Mouse (Mus musculus) MEL (cell line): Measurements from ENCODE around the gene Olfr332. TPM values are rescaled to one million over a fixed set of nuclear protein-coding genes. Genes with fewer than 3 reads are reported as not detected.

ENCODE experiments used
- DNase-seq: peaks from one replicate; pipeline ENCODE4 v3.0.0; 2011; ENCODE audit warnings: low read depth, low spot score
- H3K27ac ChIP-seq: 2 replicates; pipeline ENCODE4 v1.5.1; 2012; ENCODE audit warnings: low read depth, mild to moderate bottlenecking, control low read depth, low read length, moderate library complexity; ENCODE audit not compliant: control insufficient read depth
- H3K27me3 ChIP-seq, 2 experiments: fragments of 150-350 bp in 1 of 2; sonication (generic) in 1 of 2; 2 replicates each; pipeline ENCODE4 v1.6.1; 2012; ENCODE audit warnings: low read length in 2 of 2, mild to moderate bottlenecking in 2 of 2, improper control_type of control experiment in 1 of 2, moderate library complexity in 1 of 2; ENCODE audit not compliant: insufficient read depth in 2 of 2, control insufficient read depth in 1 of 2
- H3K36me3 ChIP-seq, 2 experiments: 2 replicates each; pipeline ENCODE4 v1.6.1; 2012 to 2014; ENCODE audit warnings: low read length in 2 of 2, improper control_type of control experiment in 1 of 2, inconsistent platforms in 1 of 2, mild to moderate bottlenecking in 1 of 2; ENCODE audit not compliant: insufficient read depth in 2 of 2, control insufficient read depth in 1 of 2
- H3K4me1 ChIP-seq, 2 experiments: fragments of 150-350 bp in 1 of 2; sonication (generic) in 1 of 2; 2 replicates each; pipeline ENCODE4 v1.6.1; 2012; ENCODE audit warnings: low read length in 2 of 2, improper control_type of control experiment in 1 of 2, mild to moderate bottlenecking in 1 of 2; ENCODE audit not compliant: insufficient read depth in 2 of 2, control insufficient read depth in 1 of 2
- H3K4me3 ChIP-seq, 2 experiments: fragments of 150-350 bp in 1 of 2; sonication (generic) in 1 of 2; 2 replicates each; pipeline ENCODE4 v1.5.1; 2012; ENCODE audit warnings: low read depth in 2 of 2, low read length in 2 of 2, mild to moderate bottlenecking in 2 of 2, moderate library complexity in 2 of 2, control low read depth in 1 of 2, improper control_type of control experiment in 1 of 2; ENCODE audit not compliant: control insufficient read depth in 1 of 2, insufficient read depth in 1 of 2
- H3K79me2 ChIP-seq: 2 replicates; pipeline ENCODE4 v1.6.1; 2012; ENCODE audit warnings: mild to moderate bottlenecking, low read length, moderate library complexity; ENCODE audit not compliant: control insufficient read depth, poor library complexity, insufficient read depth
- H3K9ac ChIP-seq: 2 replicates; pipeline ENCODE4 v1.6.1; 2012; ENCODE audit warnings: low read depth, mild to moderate bottlenecking, control low read depth, low read length, moderate library complexity; ENCODE audit not compliant: control insufficient read depth, poor library complexity, severe bottlenecking
- H3K9me3 ChIP-seq: fragments of 150-350 bp; sonication (generic); replicated peaks from 2 replicates; pipeline ENCODE4 v1.6.1; 2012; ENCODE audit warnings: mild to moderate bottlenecking, low read length, improper control_type of control experiment, moderate library complexity; ENCODE audit not compliant: insufficient read depth
- CHD1 ChIP-seq: IDR thresholded peaks from 2 replicates; pipeline ENCODE4 v1.6.1; 2012; ENCODE audit warnings: low read depth, mild to moderate bottlenecking, inconsistent platforms, low read length, improper control_type of control experiment
- CHD2 ChIP-seq: IDR thresholded peaks from 2 replicates; pipeline ENCODE4 v1.6.1; 2011; ENCODE audit warnings: low read length, improper control_type of control experiment
- CTCF ChIP-seq, 3 experiments: IDR thresholded peaks in 2 of 3; conservative IDR thresholded peaks in 1 of 3; 2 replicates each; pipeline ENCODE4 v1.5.1; 2011 to 2012; ENCODE audit warnings: low read length in 3 of 3, low read depth in 2 of 3, mild to moderate bottlenecking in 2 of 3, improper control_type of control experiment in 1 of 3, inconsistent platforms in 1 of 3, mixed read lengths in 1 of 3, moderate library complexity in 1 of 3; ENCODE audit not compliant: control insufficient read depth in 1 of 3, insufficient read depth in 1 of 3, poor library complexity in 1 of 3, severe bottlenecking in 1 of 3
- EP300 ChIP-seq, 2 experiments: IDR thresholded peaks; 2 replicates each; pipeline ENCODE4 v1.6.1; 2011; ENCODE audit warnings: improper control_type of control experiment in 2 of 2, low read length in 2 of 2, low read depth in 1 of 2, mild to moderate bottlenecking in 1 of 2
- GABPA ChIP-seq: IDR thresholded peaks from 2 replicates; pipeline ENCODE4 v1.6.1; 2012; ENCODE audit warnings: low read depth, mild to moderate bottlenecking, inconsistent platforms, low read length, improper control_type of control experiment, moderate library complexity
- JUND ChIP-seq: IDR thresholded peaks from 2 replicates; pipeline ENCODE4 v1.6.1; 2011; ENCODE audit warnings: low read depth, mild to moderate bottlenecking, improper control_type of control experiment, low read length
- KAT2A ChIP-seq: conservative IDR thresholded peaks from 2 replicates; pipeline ENCODE4 v1.6.1; 2012; ENCODE audit warnings: low read depth, low read length, improper control_type of control experiment, inconsistent platforms
- MAFK ChIP-seq: IDR thresholded peaks from 2 replicates; pipeline ENCODE4 v1.6.1; 2011; ENCODE audit warnings: low read depth, mild to moderate bottlenecking, low read length, improper control_type of control experiment, borderline replicate concordance
- MAX ChIP-seq: IDR thresholded peaks from 2 replicates; pipeline ENCODE4 v1.6.1; 2011; ENCODE audit warnings: low read length, improper control_type of control experiment
- MAZ ChIP-seq: IDR thresholded peaks from 2 replicates; pipeline ENCODE4 v1.6.1; 2012; ENCODE audit warnings: low read depth, mild to moderate bottlenecking, inconsistent platforms, low read length, improper control_type of control experiment
- MEF2A ChIP-seq: IDR thresholded peaks from 2 replicates; pipeline ENCODE4 v1.6.1; 2014; ENCODE audit warnings: low read depth, mild to moderate bottlenecking, inconsistent platforms, low read length, improper control_type of control experiment; ENCODE audit not compliant: poor library complexity, insufficient replicate concordance, severe bottlenecking; ENCODE audit errors: extremely low read depth
- MXI1 ChIP-seq: IDR thresholded peaks from 2 replicates; pipeline ENCODE4 v1.6.1; 2011; ENCODE audit warnings: mild to moderate bottlenecking, low read depth, low read length, improper control_type of control experiment
- POLR2A ChIP-seq, 2 experiments: IDR thresholded peaks; 2 replicates each; pipeline ENCODE4 v1.6.1; 2011 to 2012; ENCODE audit warnings: low read length in 2 of 2, mild to moderate bottlenecking in 2 of 2, control low read depth in 1 of 2, improper control_type of control experiment in 1 of 2, low read depth in 1 of 2, moderate library complexity in 1 of 2; ENCODE audit not compliant: control insufficient read depth in 1 of 2, insufficient read depth in 1 of 2, poor library complexity in 1 of 2
- POLR2AphosphoS2 ChIP-seq: IDR thresholded peaks from 2 replicates; pipeline ENCODE4 v1.6.1; 2011; ENCODE audit warnings: low read length, improper control_type of control experiment
- RAD21 ChIP-seq: IDR thresholded peaks from 2 replicates; pipeline ENCODE4 v1.6.1; 2011; ENCODE audit warnings: mild to moderate bottlenecking, low read depth, low read length, improper control_type of control experiment
- RCOR1 ChIP-seq: IDR thresholded peaks from 2 replicates; pipeline ENCODE4 v1.6.1; 2012; ENCODE audit warnings: low read depth, mild to moderate bottlenecking, inconsistent platforms, low read length, improper control_type of control experiment
- SMC3 ChIP-seq: IDR thresholded peaks from 2 replicates; pipeline ENCODE4 v1.6.1; 2011; ENCODE audit warnings: low read depth, low read length, improper control_type of control experiment
- USF1 ChIP-seq: IDR thresholded peaks from 2 replicates; pipeline ENCODE4 v1.6.1; 2014; ENCODE audit warnings: low read depth, mild to moderate bottlenecking, inconsistent platforms, low read length, improper control_type of control experiment, moderate library complexity
- ZC3H11A ChIP-seq: IDR thresholded peaks from 2 replicates; pipeline ENCODE4 v1.6.1; 2012; ENCODE audit warnings: low read depth, mild to moderate bottlenecking, inconsistent platforms, low read length, improper control_type of control experiment
- ZNF384 ChIP-seq: IDR thresholded peaks from 2 replicates; pipeline ENCODE4 v1.6.1; 2012; ENCODE audit warnings: low read depth, mild to moderate bottlenecking, inconsistent platforms, low read length, improper control_type of control experiment
- polyA plus RNA-seq, 2 experiments: library from polyadenylated mRNA; stranded (reverse) in 1 of 2; unstranded in 1 of 2; fragments of >175 nt in 1 of 2; fragments of >200 nt in 1 of 2; gene quantifications; 2 replicates each; pipeline versions ENCODE4 v1.2.1 to v1.2.4; 2012; ENCODE audit warnings: low replicate concordance in 2 of 2, low read depth in 1 of 2; ENCODE audit not compliant: insufficient read length in 2 of 2, insufficient read depth in 1 of 2, missing spikeins in 1 of 2
- total RNA-seq: library from RNA; depleted of rRNA; stranded (reverse); fragments of 300-350 nt; gene quantifications from 2 replicates; pipeline ENCODE4 v1.2.3, GENCODE M21; 2012; rRNA removed

The Olfr332 gene
- total and polyA plus RNA-seq, 3 experiments, result not detected

DNA sequence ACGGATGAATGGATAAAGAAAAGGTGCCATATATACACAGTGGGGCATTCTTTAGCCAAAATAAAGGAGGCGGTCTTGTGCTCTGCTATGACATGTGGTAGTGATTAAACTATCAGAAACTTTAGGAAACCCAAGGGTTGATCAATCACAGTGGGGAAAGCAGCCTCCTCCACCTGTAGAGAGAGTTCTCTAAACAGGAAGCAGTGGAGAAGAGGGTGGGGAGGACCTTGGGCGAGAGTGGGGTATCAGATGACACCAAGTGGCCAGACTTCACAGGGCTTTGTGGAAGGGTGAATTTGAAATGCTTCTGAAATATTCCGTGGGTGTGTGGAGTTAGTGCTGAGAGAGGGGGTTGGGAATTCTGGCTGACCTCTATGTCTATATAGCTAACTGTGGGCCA lies 38.8 kb downstream of the Olfr332 start:
- no peak overlapping the region for H3K27ac ChIP-seq
- no peaks in the 10 kb centered on the region for H3K4me1 ChIP-seq
- DNase-seq, result no peak
- TF ChIP-seq MAZ (no peak), GABPA (no peak), MXI1 (no peak), CHD1 (no peak), CHD2 (no peak), SMC3 (no peak), RAD21 (no peak), KAT2A (no peak), MEF2A (no peak), MAFK (no peak), CTCF (IDR thresholded peaks at IDR 0.05 in 2 of 3, conservative IDR thresholded peaks at IDR 0.05 in 1 of 3; ENCODE audit: control insufficient read depth in 1 of 3, insufficient read depth in 1 of 3, low read depth in 2 of 3, low read length in 3 of 3, poor library complexity in 1 of 3, severe bottlenecking in 1 of 3) (no peak), ZC3H11A (no peak), USF1 (no peak)
- no peaks in the 10 kb centered on the region for H3K79me2 ChIP-seq
- H3K27me3 ChIP-seq, result peaks cover 4 to 8% of the 10 kb centered on the region in 2 experiments; a peak in 3 of 4 replicates
- no peaks in the 10 kb centered on the region for H3K36me3 ChIP-seq
- H3K9ac ChIP-seq, result no peak overlapping the region
- no peak overlapping the region for H3K4me3 ChIP-seq
- no peaks in the 10 kb centered on the region for H3K9me3 ChIP-seq

DNA sequence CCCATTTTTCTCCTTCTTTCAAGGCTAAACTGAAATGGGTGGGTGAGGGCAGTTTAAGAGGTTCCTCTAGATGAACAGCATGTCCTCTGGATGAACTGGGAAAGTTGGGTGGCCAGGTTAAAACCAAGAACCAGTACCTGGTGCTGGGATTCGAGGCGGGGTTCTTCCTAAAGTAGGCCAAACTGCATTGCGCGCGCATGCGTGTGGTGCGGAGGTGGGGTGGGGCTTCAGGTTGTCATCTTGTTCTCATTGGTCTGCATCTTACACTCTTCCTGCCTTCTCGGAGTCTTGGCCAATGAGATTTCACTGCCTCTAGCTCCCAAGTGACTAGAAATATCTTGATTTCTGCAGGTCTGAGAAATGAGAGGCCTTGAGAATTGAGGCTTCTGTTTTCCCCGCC lies 39.6 kb downstream of the Olfr332 start, which contains the start of gene Lypd9:
Lypd9 (minus strand) TSS at position 165 of the 400 bp plus-strand sequence.
- no peaks in the 10 kb centered on the region for H3K9me3 ChIP-seq
- no peaks in the 10 kb centered on the region for H3K36me3 ChIP-seq
- no peak within 1 kb of the TSS for H3K4me3 ChIP-seq
- DNase-seq, result no peak
- H3K27ac ChIP-seq, result no peak within 1 kb of the TSS
- TF ChIP-seq POLR2A (IDR thresholded peaks at IDR 0.05; ENCODE audit: control insufficient read depth in 1 of 2, insufficient read depth in 1 of 2, low read depth in 1 of 2, low read length in 2 of 2, poor library complexity in 1 of 2), result no peak
- no peak for TF ChIP-seq MAZ
- TF ChIP-seq EP300 (IDR thresholded peaks at IDR 0.05; ENCODE audit: low read depth in 1 of 2, low read length in 2 of 2), result no peak
- TF ChIP-seq RCOR1, result no peak
- no peak for TF ChIP-seq ZNF384
- no peak for TF ChIP-seq JUND
- no peak for TF ChIP-seq POLR2AphosphoS2
- TF ChIP-seq MAX, result no peak
- H3K4me1 ChIP-seq, result no peaks in the 10 kb centered on the region
- no peak within 1 kb of the TSS for H3K9ac ChIP-seq
- peaks cover 4 to 8% of the 10 kb centered on the region in 2 experiments; a peak in 3 of 4 replicates for H3K27me3 ChIP-seq
- no peaks in the 10 kb centered on the region for H3K79me2 ChIP-seq

Other genes with a start within 250 kb of the Olfr332 start
- not detected in 2 replicates for gene 4930438A08Rik, start 217.8 kb downstream of the Olfr332 start, total RNA-seq
- gene 4930438A08Rik, start 217.8 kb downstream of the Olfr332 start, polyA plus RNA-seq, result not detected
- gene Zfp692, start 185.5 kb downstream of the Olfr332 start, total RNA-seq, result 16.0 and 25.7 TPM in 2 replicates
- gene Zfp692, start 185.5 kb downstream of the Olfr332 start, polyA plus RNA-seq, result 10 to 100 TPM in 1 of 2 experiments, not detected in 1; 38.0 TPM
- gene Zfp672, start 162.2 kb downstream of the Olfr332 start, total RNA-seq, result 27.2 and 39.5 TPM in 2 replicates
- gene Zfp672, start 162.2 kb downstream of the Olfr332 start, polyA plus RNA-seq, result 10 to 100 TPM in 1 of 2 experiments, not detected in 1; 22.6 TPM
- 27.3 and 31.7 TPM in 2 replicates for gene Sh3bp5l, start 161.8 kb downstream of the Olfr332 start, total RNA-seq
- gene Sh3bp5l, start 161.8 kb downstream of the Olfr332 start, polyA plus RNA-seq, result 10 to 100 TPM in 1 of 2 experiments, not detected in 1; 32.8 TPM
- 0.19 TPM in 1 of 2 replicates, not detected in the other for gene Lypd8, start 113.5 kb downstream of the Olfr332 start, total RNA-seq
- gene Lypd8, start 113.5 kb downstream of the Olfr332 start, polyA plus RNA-seq, result under 1 TPM in 1 of 2 experiments, not detected in 1; 0.31 TPM
- not detected in 2 replicates for gene 1810065E05Rik, start 71.4 kb downstream of the Olfr332 start, total RNA-seq
- not detected for gene 1810065E05Rik, start 71.4 kb downstream of the Olfr332 start, polyA plus RNA-seq
- gene Gm12253, start 60.0 kb downstream of the Olfr332 start, total RNA-seq, result not detected in 2 replicates
- gene Gm12253, start 60.0 kb downstream of the Olfr332 start, polyA plus RNA-seq, result 100 to 1,000 TPM in 1 of 2 experiments, not detected in 1; 109 TPM
- gene Lypd9, start 39.6 kb downstream of the Olfr332 start, total RNA-seq, result not detected in 2 replicates
- gene Lypd9, start 39.6 kb downstream of the Olfr332 start, polyA plus RNA-seq, result not detected
- not detected in 2 replicates for gene Olfr30, start 30.3 kb downstream of the Olfr332 start, total RNA-seq
- gene Olfr30, start 30.3 kb downstream of the Olfr332 start, polyA plus RNA-seq, result not detected
- gene Olfr331, start 10.0 kb upstream of the Olfr332 start, total RNA-seq, result not detected in 2 replicates
- gene Olfr331, start 10.0 kb upstream of the Olfr332 start, polyA plus RNA-seq, result not detected
- gene Olfr330, start 42.3 kb upstream of the Olfr332 start, total RNA-seq, result not detected in 2 replicates
- gene Olfr330, start 42.3 kb upstream of the Olfr332 start, polyA plus RNA-seq, result not detected
- not detected in 2 replicates for gene Olfr329-ps, start 53.9 kb upstream of the Olfr332 start, total RNA-seq
- not detected for gene Olfr329-ps, start 53.9 kb upstream of the Olfr332 start, polyA plus RNA-seq
- gene Olfr328, start 63.1 kb upstream of the Olfr332 start, total RNA-seq, result 0.04 and 0.07 TPM in 2 replicates
- gene Olfr328, start 63.1 kb upstream of the Olfr332 start, polyA plus RNA-seq, result not detected
- not detected in 2 replicates for gene Olfr224, start 78.0 kb upstream of the Olfr332 start, total RNA-seq
- not detected for gene Olfr224, start 78.0 kb upstream of the Olfr332 start, polyA plus RNA-seq
- not detected in 2 replicates for gene Olfr325, start 85.2 kb upstream of the Olfr332 start, total RNA-seq
- not detected for gene Olfr325, start 85.2 kb upstream of the Olfr332 start, polyA plus RNA-seq
- gene Olfr324, start 102.6 kb upstream of the Olfr332 start, total RNA-seq, result not detected in 2 replicates
- not detected for gene Olfr324, start 102.6 kb upstream of the Olfr332 start, polyA plus RNA-seq
- gene 2210407C18Rik, start 123.5 kb upstream of the Olfr332 start, total RNA-seq, result not detected in 2 replicates
- not detected for gene 2210407C18Rik, start 123.5 kb upstream of the Olfr332 start, polyA plus RNA-seq
- not detected in 2 replicates for gene Olfr323, start 137.9 kb upstream of the Olfr332 start, total RNA-seq
- not detected for gene Olfr323, start 137.9 kb upstream of the Olfr332 start, polyA plus RNA-seq
- 4.0 and 5.7 TPM in 2 replicates for gene Trim58, start 147.9 kb upstream of the Olfr332 start, total RNA-seq
- 10 to 100 TPM in 1 of 2 experiments, not detected in 1; 14.1 TPM for gene Trim58, start 147.9 kb upstream of the Olfr332 start, polyA plus RNA-seq
- gene Olfr322, start 166.2 kb upstream of the Olfr332 start, total RNA-seq, result not detected in 2 replicates
- not detected for gene Olfr322, start 166.2 kb upstream of the Olfr332 start, polyA plus RNA-seq
- not detected in 2 replicates for gene Olfr320, start 188.5 kb upstream of the Olfr332 start, total RNA-seq
- not detected for gene Olfr320, start 188.5 kb upstream of the Olfr332 start, polyA plus RNA-seq
- not detected in 2 replicates for gene Olfr319, start 206.6 kb upstream of the Olfr332 start, total RNA-seq
- gene Olfr319, start 206.6 kb upstream of the Olfr332 start, polyA plus RNA-seq, result not detected
- gene Olfr318, start 231.5 kb upstream of the Olfr332 start, total RNA-seq, result not detected in 2 replicates
- under 1 TPM in 1 of 2 experiments, not detected in 1; 0.06 TPM for gene Olfr318, start 231.5 kb upstream of the Olfr332 start, polyA plus RNA-seq
- gene Olfr317, start 246.7 kb upstream of the Olfr332 start, total RNA-seq, result not detected in 2 replicates
- gene Olfr317, start 246.7 kb upstream of the Olfr332 start, polyA plus RNA-seq, result not detected